Mouse (Mus musculus) hindbrain, embryonic 11.5 days (tissue): ENCODE data around the gene Ngb. TPM values are rescaled to one million over a fixed set of nuclear protein-coding genes. Genes with fewer than 3 reads are reported as not detected.

Source experiments
- ATAC-seq: fragments of 200-750 bp; cut with Nextera tagmentation; 2 replicates; pipeline ENCODE4 v1.8.0; 2017; ENCODE audit warnings: mild to moderate bottlenecking, moderate TSS enrichment, moderate library complexity; ENCODE audit not compliant: low FRiP score
- DNase-seq: peaks from one replicate; pipeline ENCODE4 v3.0.0-alpha.2; 2015; ENCODE audit warnings: low spot score
- H3K27ac ChIP-seq: fragments of 300-500 bp; sonication (generic); 2 replicates; pipeline ENCODE4 v1.5.1; 2014; ENCODE audit warnings: mild to moderate bottlenecking, low read depth, low read length
- H3K27me3 ChIP-seq: fragments of 300-500 bp; sonication (generic); 2 replicates; pipeline ENCODE4 v1.6.1; 2014; ENCODE audit warnings: mild to moderate bottlenecking, low read length, moderate library complexity, mixed read lengths; ENCODE audit not compliant: control insufficient read depth, insufficient read depth
- H3K36me3 ChIP-seq: fragments of 300-500 bp; sonication (generic); 2 replicates; pipeline ENCODE4 v1.6.1; 2014; ENCODE audit warnings: mild to moderate bottlenecking, low read length, moderate library complexity, mixed read lengths; ENCODE audit not compliant: control insufficient read depth, insufficient read depth
- H3K4me1 ChIP-seq: fragments of 300-500 bp; sonication (generic); replicated peaks from 2 replicates; pipeline ENCODE4 v1.6.1; 2014; ENCODE audit warnings: low read length, mixed read lengths; ENCODE audit not compliant: control insufficient read depth, insufficient read depth
- H3K4me2 ChIP-seq: fragments of 300-500 bp; sonication (generic); replicated peaks from 2 replicates; pipeline ENCODE4 v1.6.1; 2014; ENCODE audit warnings: mild to moderate bottlenecking, low read depth, low read length
- H3K4me3 ChIP-seq: fragments of 300-500 bp; sonication (generic); 2 replicates; pipeline ENCODE4 v1.5.1; 2014; ENCODE audit warnings: low read depth, low read length
- H3K9ac ChIP-seq: fragments of 300-500 bp; sonication (generic); 2 replicates; pipeline ENCODE4 v1.6.1; 2014; ENCODE audit warnings: low read depth, low read length
- H3K9me3 ChIP-seq: fragments of 300-500 bp; sonication (generic); 2 replicates; pipeline ENCODE4 v1.6.1; 2016; ENCODE audit warnings: low read length; ENCODE audit not compliant: control insufficient read depth
- WGBS: fragments of 180-500 bp; shearing (Covaris S2); extraction: QIAGEN DNeasy Blood & Tissue Kit; methylation state at CpG from one replicate; pipeline ENCODE4 v1.1.7; 2014; 5-methylcytosine and 5-hydroxymethylcytosine counted together
- polyA plus RNA-seq: library from polyadenylated mRNA; unstranded; fragments of >200 nt; fragmentation: Nextera tagmentation; extraction: Ambion mirVana; gene quantifications from 2 replicates; pipeline ENCODE4 v1.2.1, GENCODE M21; 2014

Gene Ngb
- polyA plus RNA-seq, 1 experiment from 2014 or later = 0.14 TPM

DNA sequence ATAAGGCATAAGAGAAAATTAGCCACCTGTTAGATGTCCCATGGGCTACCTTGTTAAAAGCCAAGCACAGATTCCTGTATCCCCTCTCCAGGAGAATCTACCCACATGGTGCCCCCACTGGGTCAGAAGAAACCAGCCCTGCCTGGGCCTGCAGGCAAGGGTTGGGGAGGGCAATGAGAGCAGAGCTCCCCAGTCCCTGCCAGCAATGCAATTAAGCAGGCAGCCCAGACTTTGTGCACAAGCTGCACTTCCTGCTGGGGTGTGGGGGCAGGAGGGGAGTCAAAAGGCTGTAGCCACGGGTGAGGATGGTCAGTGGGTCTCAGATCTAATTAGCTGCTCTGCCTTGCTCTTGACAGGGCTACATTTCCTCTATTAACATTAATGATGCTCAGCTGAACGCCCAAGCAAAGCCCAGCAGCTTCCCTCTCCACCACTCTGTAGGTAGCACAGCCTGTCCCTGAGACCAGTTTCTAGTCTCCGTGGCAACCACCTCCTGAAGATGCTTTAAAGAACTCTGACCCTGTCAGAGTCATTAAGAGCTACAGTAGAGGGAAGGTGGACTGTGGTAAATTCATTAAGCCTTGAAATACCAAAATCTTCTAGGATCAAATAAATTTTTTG, 5.1 kb upstream of the Ngb start:
- H3K4me1 ChIP-seq = 0 out of 2 replicates have a peak, but pooled peaks cover 2% of the 10 kb centered on the region
- ATAC-seq (no peak; the same call in 1 of the 2 replicates), DNase-seq (no peak)
- H3K36me3 ChIP-seq = no peaks in the 10 kb centered on the region
- no peaks in the 10 kb centered on the region for H3K9me3 ChIP-seq
- H3K27me3 ChIP-seq = no peaks in the 10 kb centered on the region; the same call in none of the 2 replicates
- H3K27ac ChIP-seq = no peak overlapping the region
- no peak overlapping the region for H3K4me3 ChIP-seq
- no peak overlapping the region for H3K9ac ChIP-seq
- H3K4me2 ChIP-seq = no peak overlapping the region
- WGBS = 37% methylated on average over 3 of the region's 3 CpGs

DNA sequence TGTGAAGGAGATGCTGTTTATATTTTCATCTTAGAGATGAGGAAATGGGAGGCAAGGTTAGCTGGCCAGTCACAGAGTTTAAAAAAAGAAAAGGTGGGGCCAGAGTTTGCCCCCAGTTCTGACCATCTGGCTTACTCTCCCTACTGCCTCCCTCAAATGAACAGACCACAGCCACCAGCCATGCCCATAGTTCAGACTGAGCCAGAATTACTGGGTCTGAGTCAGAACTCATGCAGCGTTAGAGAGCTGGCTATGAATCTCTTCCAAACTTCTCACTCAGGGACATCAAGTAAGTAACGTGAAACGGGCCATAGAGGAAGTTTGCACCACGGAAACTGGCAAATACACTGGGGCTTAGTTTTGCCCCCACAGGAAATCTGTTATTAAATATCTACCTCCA, 2.5 kb upstream of the Ngb start:
- Histone ChIP-seq H3K27me3 (peaks cover 10% of the 10 kb centered on the region), H3K4me1 (peaks cover 8% of the 10 kb centered on the region; the same call in 1 of the 2 replicates), H3K36me3 (no peaks in the 10 kb centered on the region), H3K4me2 (no peak overlapping the region), H3K9me3 (no peaks in the 10 kb centered on the region), H3K9ac (no peak overlapping the region), H3K27ac (no peak overlapping the region), H3K4me3 (no peak overlapping the region)
- WGBS = 94% methylated on average over 4 of the region's 4 CpGs
- ATAC-seq (no peak), DNase-seq (no peak)

DNA sequence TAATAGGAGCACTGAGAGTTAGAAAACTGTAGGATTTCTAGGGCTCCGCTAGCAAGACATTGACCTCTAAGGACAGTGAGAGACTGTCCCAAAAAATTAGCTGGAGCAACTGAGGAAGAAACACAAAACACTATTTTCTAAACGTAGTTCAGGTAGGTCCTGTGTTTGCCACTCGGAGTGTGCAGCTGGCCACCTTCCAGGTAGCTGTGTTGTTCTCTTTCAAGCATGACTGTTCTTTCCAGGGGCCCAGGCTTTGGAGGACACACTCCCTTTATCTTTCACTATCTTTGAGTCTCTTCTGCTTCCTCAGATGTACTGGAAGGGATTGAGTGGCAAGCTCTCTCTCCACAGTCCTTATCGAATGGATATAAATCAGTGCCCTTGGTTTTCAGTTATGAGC, 1.1 kb upstream of the Ngb start:
- no peak overlapping the region for H3K27ac ChIP-seq
- H3K4me2 ChIP-seq = no peak overlapping the region
- ATAC-seq (no peak), DNase-seq (no peak)
- 94% methylated on average over 4 of the region's 4 CpGs for WGBS
- H3K9ac ChIP-seq = no peak overlapping the region
- peaks cover 10% of the 10 kb centered on the region for H3K27me3 ChIP-seq
- no peak overlapping the region for H3K4me3 ChIP-seq
- peaks cover 8% of the 10 kb centered on the region; the same call in 1 of the 2 replicates for H3K4me1 ChIP-seq
- no peaks in the 10 kb centered on the region for H3K9me3 ChIP-seq
- no peaks in the 10 kb centered on the region for H3K36me3 ChIP-seq

DNA sequence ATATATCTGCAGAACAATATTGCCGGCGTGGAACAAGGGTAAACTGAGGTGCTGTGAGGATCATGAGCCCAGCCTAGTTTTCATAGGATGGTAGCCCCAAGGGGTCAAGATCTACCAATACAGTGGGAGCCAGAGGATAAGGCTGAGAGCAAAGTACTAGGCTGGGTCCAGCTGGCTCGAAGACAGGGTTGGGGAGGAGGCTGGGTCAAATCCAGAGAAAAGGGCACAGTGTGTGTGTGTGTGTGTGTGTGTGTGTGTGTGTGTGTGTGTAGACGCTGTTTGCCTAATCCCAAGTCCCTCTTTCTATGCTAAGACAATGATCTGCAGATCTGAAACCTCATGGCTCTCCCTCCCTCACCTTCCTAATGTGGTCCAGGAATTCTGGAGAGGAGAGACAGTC, 2.0 kb downstream of the Ngb start:
- ATAC-seq = no peak
- 83% methylated on average over 4 of the region's 4 CpGs for WGBS
- H3K9me3 ChIP-seq = no peaks in the 10 kb centered on the region

DNA sequence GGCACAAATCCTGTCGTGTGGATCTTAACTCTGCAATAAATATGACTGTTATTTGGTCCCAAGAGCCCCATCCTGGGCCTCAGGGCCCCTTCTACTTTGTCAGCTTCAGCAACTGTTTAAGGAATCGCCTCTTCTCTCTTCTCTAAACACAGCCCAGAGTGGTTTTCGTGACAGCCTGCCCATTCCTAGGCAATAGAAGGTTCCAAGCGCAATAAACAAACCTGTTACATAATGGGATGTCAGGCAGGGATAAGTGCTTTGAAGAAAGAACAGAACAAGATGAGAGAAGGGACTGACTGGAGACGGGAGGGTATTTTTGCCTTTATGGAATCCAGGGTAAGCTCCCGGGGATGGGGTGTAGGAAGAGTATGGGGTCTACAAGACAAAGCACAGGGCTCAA, 8.7 kb downstream of the Ngb start:
- no peak overlapping the region for H3K27ac ChIP-seq
- DNase-seq (no peak), ATAC-seq (no peak)
- H3K4me3 ChIP-seq = no peak overlapping the region
- no peaks in the 10 kb centered on the region for H3K4me1 ChIP-seq
- H3K9ac ChIP-seq = no peak overlapping the region
- H3K9me3 ChIP-seq = no peaks in the 10 kb centered on the region
- no peaks in the 10 kb centered on the region for H3K36me3 ChIP-seq
- no peaks in the 10 kb centered on the region for H3K27me3 ChIP-seq
- 73% methylated on average over 6 of the region's 6 CpGs for WGBS
- H3K4me2 ChIP-seq = no peak overlapping the region

More for the DNA sequence above, 2.0 kb downstream of the Ngb start:
- DNase-seq = no peak
- no peaks in the 10 kb centered on the region for H3K36me3 ChIP-seq
- peaks cover 6% of the 10 kb centered on the region; the same call in 1 of the 2 replicates for H3K4me1 ChIP-seq
- no peak overlapping the region for H3K4me2 ChIP-seq
- H3K27me3 ChIP-seq = peaks cover 10% of the 10 kb centered on the region
- H3K9ac ChIP-seq = no peak overlapping the region
- H3K27ac ChIP-seq = no peak overlapping the region
- no peak overlapping the region for H3K4me3 ChIP-seq

DNA sequence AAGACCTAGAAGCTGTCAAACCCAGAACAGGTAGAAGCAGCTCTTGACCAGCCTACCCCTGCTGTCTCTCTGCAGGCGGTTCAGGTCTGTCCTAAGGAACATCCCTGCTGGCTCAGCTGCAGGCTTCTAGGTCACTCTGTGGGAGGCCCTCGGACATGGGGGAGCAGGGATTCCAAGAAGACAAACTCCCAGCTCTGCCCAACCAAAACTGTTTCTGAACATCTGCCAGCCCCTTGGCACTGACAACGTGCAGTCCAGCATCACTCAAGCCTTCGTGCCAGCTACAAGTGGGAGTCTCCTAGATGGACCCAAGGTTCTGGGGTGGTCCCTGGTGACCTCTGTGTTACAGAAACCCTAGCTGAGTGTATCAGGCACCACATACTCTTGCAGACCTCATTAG, 9.1 kb downstream of the Ngb start:
- H3K4me2 ChIP-seq = no peak overlapping the region
- no peaks in the 10 kb centered on the region for H3K36me3 ChIP-seq
- H3K9me3 ChIP-seq = no peaks in the 10 kb centered on the region
- ATAC-seq (no peak), DNase-seq (no peak)
- no peak overlapping the region for H3K27ac ChIP-seq
- no peaks in the 10 kb centered on the region for H3K4me1 ChIP-seq
- no peaks in the 10 kb centered on the region for H3K27me3 ChIP-seq
- 81% methylated on average over 4 of the region's 4 CpGs for WGBS
- no peak overlapping the region for H3K9ac ChIP-seq
- no peak overlapping the region for H3K4me3 ChIP-seq

DNA sequence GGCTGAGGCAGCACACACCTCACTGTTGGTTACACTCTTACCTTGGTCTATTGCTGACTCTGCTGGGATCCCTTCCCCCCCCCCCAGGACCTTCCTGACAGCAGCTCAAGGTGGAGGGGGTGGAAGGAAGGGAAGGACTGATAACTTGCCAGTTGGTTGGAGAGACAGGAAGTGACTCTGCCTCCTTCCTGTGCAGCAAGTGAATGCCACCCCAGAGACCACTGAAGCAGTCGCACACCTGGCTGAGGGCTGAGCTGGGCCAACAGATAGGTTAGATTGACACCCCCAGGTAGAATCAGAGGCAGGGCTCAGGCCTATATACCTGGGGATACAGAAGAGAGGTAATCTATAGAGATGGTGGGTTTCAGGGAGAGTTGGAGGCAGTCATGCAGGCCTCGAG, 10.4 kb downstream of the Ngb start:
- H3K9ac ChIP-seq = no peak overlapping the region
- DNase-seq = no peak
- WGBS = 85% methylated on average over 2 of the region's 2 CpGs

DNA sequence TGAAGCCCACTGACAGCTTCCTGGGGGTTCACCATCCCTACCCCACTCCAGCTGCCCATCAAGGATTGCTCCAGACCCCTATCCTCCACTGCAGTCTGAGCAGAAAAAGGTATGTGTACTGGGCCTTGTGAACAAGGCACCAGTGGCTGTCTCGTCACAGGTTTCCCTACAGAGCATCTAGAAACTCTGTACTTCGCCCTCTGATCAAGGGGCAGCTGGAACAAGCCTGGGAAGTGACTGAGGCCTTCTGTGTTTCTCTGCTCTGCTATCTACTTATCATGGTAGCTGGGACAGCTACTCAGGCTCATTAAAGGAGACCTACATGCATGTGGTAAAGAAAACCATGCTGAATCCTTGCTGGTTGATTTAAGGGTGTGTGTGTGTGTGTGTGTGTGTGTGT, 12.6 kb downstream of the Ngb start:
- no peaks in the 10 kb centered on the region for H3K36me3 ChIP-seq
- DNase-seq = no peak

More for the DNA sequence above, 10.4 kb downstream of the Ngb start:
- H3K36me3 ChIP-seq = no peaks in the 10 kb centered on the region
- ATAC-seq = no peak
- H3K27me3 ChIP-seq = no peaks in the 10 kb centered on the region
- no peak overlapping the region for H3K27ac ChIP-seq
- no peaks in the 10 kb centered on the region for H3K4me1 ChIP-seq
- no peak overlapping the region for H3K4me2 ChIP-seq
- no peak overlapping the region for H3K4me3 ChIP-seq
- no peaks in the 10 kb centered on the region for H3K9me3 ChIP-seq

DNA sequence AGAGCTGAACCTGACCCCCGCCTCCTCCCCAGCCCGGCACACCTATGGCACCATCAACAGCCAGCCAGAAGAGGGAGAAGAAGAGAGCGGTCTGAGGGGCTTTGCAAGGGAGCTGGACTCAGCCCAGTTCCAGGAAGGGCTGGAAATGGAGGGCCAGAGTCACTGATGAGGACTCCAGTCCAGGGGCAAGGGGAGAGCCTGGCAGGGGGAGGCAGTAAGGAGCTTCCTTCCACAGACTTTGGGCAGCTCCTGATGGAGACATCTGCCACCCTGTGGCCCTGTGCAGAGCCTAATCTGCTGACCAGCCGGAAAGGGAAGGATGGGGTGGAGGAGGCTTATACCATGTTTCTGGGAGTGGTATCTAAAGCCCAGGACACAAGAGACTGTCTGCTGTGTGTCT, 13.1 kb downstream of the Ngb start:
- ATAC-seq (no peak), DNase-seq (no peak)
- Histone ChIP-seq H3K4me1 (no peaks in the 10 kb centered on the region), H3K27me3 (no peaks in the 10 kb centered on the region), H3K4me3 (no peak overlapping the region), H3K27ac (no peak overlapping the region), H3K9ac (no peak overlapping the region), H3K4me2 (no peak overlapping the region), H3K9me3 (no peaks in the 10 kb centered on the region), H3K36me3 (no peaks in the 10 kb centered on the region)
- 70% methylated on average over 4 of the region's 4 CpGs for WGBS

More for the DNA sequence above, 12.6 kb downstream of the Ngb start:
- H3K4me3 ChIP-seq = no peak overlapping the region
- no peak overlapping the region for H3K27ac ChIP-seq
- H3K4me1 ChIP-seq = no peaks in the 10 kb centered on the region
- no peak for ATAC-seq
- no peaks in the 10 kb centered on the region for H3K27me3 ChIP-seq
- H3K9ac ChIP-seq = no peak overlapping the region
- H3K4me2 ChIP-seq = no peak overlapping the region
- H3K9me3 ChIP-seq = no peaks in the 10 kb centered on the region
- WGBS = 72% methylated on average over 2 of the region's 2 CpGs
